Mouse (Mus musculus) heart, embryonic 10.5 days (tissue): ENCODE results near the gene Astn2. TPM values are rescaled to one million over a fixed set of nuclear protein-coding genes. Genes with fewer than 3 reads are reported as not detected.

ENCODE experiments used
- DNase-seq: peaks from one replicate; pipeline ENCODE4 v3.0.0-alpha.2; 2017; ENCODE audit warnings: low spot score
- H3K27ac ChIP-seq: fragments of 300-500 bp; sonication (generic); 2 replicates; pipeline ENCODE4 v1.5.1; 2016; ENCODE audit warnings: mild to moderate bottlenecking
- H3K27me3 ChIP-seq: fragments of 300-500 bp; sonication (generic); 2 replicates; pipeline ENCODE4 v1.6.1; 2016; ENCODE audit warnings: mild to moderate bottlenecking; ENCODE audit not compliant: poor library complexity, insufficient read depth, severe bottlenecking
- H3K36me3 ChIP-seq: fragments of 300-500 bp; sonication (generic); 2 replicates; pipeline ENCODE4 v1.6.1; 2016; ENCODE audit warnings: mild to moderate bottlenecking, moderate library complexity
- H3K4me1 ChIP-seq: fragments of 300-500 bp; sonication (generic); 2 replicates; pipeline ENCODE4 v1.6.1; 2016; ENCODE audit warnings: mild to moderate bottlenecking
- H3K4me3 ChIP-seq: fragments of 300-500 bp; sonication (generic); 2 replicates; pipeline ENCODE4 v1.5.1; 2016; ENCODE audit warnings: mild to moderate bottlenecking, moderate library complexity
- H3K9me3 ChIP-seq: fragments of 300-500 bp; sonication (generic); 2 replicates; pipeline ENCODE4 v1.6.1; 2016; ENCODE audit warnings: mild to moderate bottlenecking, moderate library complexity
- WGBS: fragments of 180-500 bp; shearing (Covaris S2); methylation state at CpG from one replicate; pipeline ENCODE4 v1.1.7; 2016; 5-methylcytosine and 5-hydroxymethylcytosine counted together
- polyA plus RNA-seq: library from polyadenylated mRNA; unstranded; fragments of >200 nt; fragmentation: Nextera tagmentation; extraction: Ambion mirVana; gene quantifications from 2 replicates; pipeline ENCODE4 v1.2.1, GENCODE M21; 2016

Gene Astn2
- polyA plus RNA-seq, 1 experiment from 2014 or later = 0.18 TPM

DNA sequence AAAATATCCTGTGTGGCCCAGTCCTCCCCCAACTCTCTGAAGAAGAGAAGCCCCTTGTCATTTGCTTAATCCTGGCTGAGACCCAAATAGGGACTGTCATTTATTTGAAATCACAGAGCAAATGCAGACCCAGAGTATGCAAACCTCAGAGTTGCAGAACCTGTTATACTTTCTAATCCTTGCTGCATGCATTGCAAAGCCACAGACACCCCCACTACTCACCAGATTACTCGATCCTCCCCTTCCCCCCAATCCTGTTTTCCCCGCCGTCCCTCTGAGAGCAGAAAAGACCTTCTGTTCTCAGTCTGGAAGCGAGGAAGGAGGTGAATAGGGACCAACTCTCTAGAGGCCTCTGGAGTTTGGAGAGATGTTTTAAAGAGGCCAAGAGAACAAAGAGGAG, 13.9 kb downstream of the Astn2 start:
- Histone ChIP-seq H3K27ac (no peak overlapping the region), H3K36me3 (no peaks in the 10 kb centered on the region), H3K4me3 (no peak overlapping the region), H3K9me3 (no peaks in the 10 kb centered on the region), H3K27me3 (no peaks in the 10 kb centered on the region), H3K4me1 (no peaks in the 10 kb centered on the region)
- 24% methylated on average over 4 of the region's 4 CpGs for WGBS
- no peak for DNase-seq

GRCm38 (mm10) chr4:66378586-66378985, 25.8 kb downstream of the Astn2 start:
- no peak for DNase-seq
- 33% methylated on average over 2 of the region's 2 CpGs for WGBS
- H3K27ac ChIP-seq = no peak overlapping the region
- no peaks in the 10 kb centered on the region for H3K27me3 ChIP-seq
- no peaks in the 10 kb centered on the region for H3K36me3 ChIP-seq
- no peaks in the 10 kb centered on the region for H3K9me3 ChIP-seq
- H3K4me3 ChIP-seq = no peak overlapping the region
- H3K4me1 ChIP-seq = no peaks in the 10 kb centered on the region

- Histone ChIP-seq H3K4me3 (no peak overlapping the region), H3K27me3 (no peaks in the 10 kb centered on the region), H3K27ac (no peak overlapping the region), H3K36me3 (no peaks in the 10 kb centered on the region), H3K9me3 (no peaks in the 10 kb centered on the region), H3K4me1 (no peaks in the 10 kb centered on the region)
- no peak for DNase-seq
- WGBS = 64% methylated on average over 3 of the region's 3 CpGs
Observed at GRCm38 (mm10) chr4:66370557-66371071, 33.8 kb downstream of the Astn2 start.

- Histone ChIP-seq H3K4me1 (no peaks in the 10 kb centered on the region), H3K36me3 (no peaks in the 10 kb centered on the region), H3K27me3 (no peaks in the 10 kb centered on the region), H3K27ac (no peak overlapping the region), H3K4me3 (no peak overlapping the region), H3K9me3 (no peaks in the 10 kb centered on the region)
- DNase-seq = no peak
- WGBS = 74% methylated on average over 1 of the region's 1 CpGs
Observed at GRCm38 (mm10) chr4:66365500-66365899, 38.9 kb downstream of the Astn2 start.

- H3K27me3 ChIP-seq = no peaks in the 10 kb centered on the region
- H3K9me3 ChIP-seq = no peaks in the 10 kb centered on the region
- DNase-seq = no peak
- H3K27ac ChIP-seq = no peak overlapping the region
- H3K36me3 ChIP-seq = no peaks in the 10 kb centered on the region
- H3K4me3 ChIP-seq = no peak overlapping the region
- H3K4me1 ChIP-seq = no peaks in the 10 kb centered on the region
- 77% methylated on average over 2 of the region's 2 CpGs for WGBS
Observed at GRCm38 (mm10) chr4:66344632-66345031, 59.8 kb downstream of the Astn2 start.

- DNase-seq = no peak
- H3K4me1 ChIP-seq = no peaks in the 10 kb centered on the region
- H3K4me3 ChIP-seq = no peak overlapping the region
- H3K27me3 ChIP-seq = no peaks in the 10 kb centered on the region
- no peaks in the 10 kb centered on the region for H3K36me3 ChIP-seq
- no peak overlapping the region for H3K27ac ChIP-seq
- H3K9me3 ChIP-seq = no peaks in the 10 kb centered on the region
- 76% methylated on average over 3 of the region's 3 CpGs for WGBS
Observed at GRCm38 (mm10) chr4:66337443-66337842, 67.0 kb downstream of the Astn2 start.

DNA sequence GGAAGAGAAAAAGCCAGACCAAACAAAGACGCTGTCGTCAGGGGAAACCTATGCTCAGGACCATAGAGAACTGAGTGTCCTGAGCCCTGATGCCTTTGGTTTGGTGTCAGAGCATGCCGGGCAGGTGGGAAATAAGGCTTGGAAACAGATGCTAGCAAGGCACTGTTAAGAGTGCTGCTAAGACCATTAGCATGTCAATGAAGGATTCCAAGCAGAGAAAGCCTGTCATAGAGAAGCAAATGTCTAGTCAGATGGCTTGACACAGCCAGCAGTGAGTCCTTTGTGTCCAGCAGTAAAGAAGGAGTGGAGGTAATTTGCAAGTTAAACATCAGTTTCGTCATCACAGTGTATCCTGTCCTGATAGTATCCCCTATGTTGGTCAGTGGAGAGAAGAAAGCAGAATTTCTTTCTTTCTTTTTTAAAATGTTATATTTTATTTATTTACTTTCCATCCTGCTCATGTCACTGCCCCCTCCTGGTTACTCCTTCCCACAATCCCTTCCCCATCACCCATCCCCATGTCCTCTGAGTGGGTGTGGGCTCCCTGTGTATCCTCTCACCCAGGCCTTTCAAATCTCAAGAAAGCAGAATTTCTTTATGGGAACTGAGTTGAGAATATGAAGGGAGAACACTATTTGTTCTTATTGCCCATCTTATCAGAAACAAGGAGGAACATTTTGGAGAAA, 73.7 kb downstream of the Astn2 start:
- Histone ChIP-seq H3K27me3 (no peaks in the 10 kb centered on the region), H3K4me3 (no peak overlapping the region), H3K9me3 (no peaks in the 10 kb centered on the region), H3K4me1 (no peaks in the 10 kb centered on the region), H3K27ac (no peak overlapping the region), H3K36me3 (no peaks in the 10 kb centered on the region)
- WGBS = 31% methylated on average over 4 of the region's 4 CpGs
- DNase-seq = no peak

GRCm38 (mm10) chr4:66321051-66321450, 83.4 kb downstream of the Astn2 start:
- no peak for DNase-seq
- Histone ChIP-seq H3K36me3 (no peaks in the 10 kb centered on the region), H3K4me1 (no peaks in the 10 kb centered on the region), H3K4me3 (no peak overlapping the region), H3K9me3 (no peaks in the 10 kb centered on the region), H3K27ac (no peak overlapping the region), H3K27me3 (no peaks in the 10 kb centered on the region)
- 79% methylated on average over 2 of the region's 2 CpGs for WGBS

GRCm38 (mm10) chr4:66314806-66315484, 89.5 kb downstream of the Astn2 start:
- no peaks in the 10 kb centered on the region for H3K4me1 ChIP-seq
- H3K36me3 ChIP-seq = no peaks in the 10 kb centered on the region
- WGBS = 51% methylated on average over 8 of the region's 8 CpGs
- H3K4me3 ChIP-seq = no peak overlapping the region
- DNase-seq = no peak
- no peaks in the 10 kb centered on the region for H3K27me3 ChIP-seq
- H3K27ac ChIP-seq = no peak overlapping the region
- H3K9me3 ChIP-seq = no peaks in the 10 kb centered on the region

DNA sequence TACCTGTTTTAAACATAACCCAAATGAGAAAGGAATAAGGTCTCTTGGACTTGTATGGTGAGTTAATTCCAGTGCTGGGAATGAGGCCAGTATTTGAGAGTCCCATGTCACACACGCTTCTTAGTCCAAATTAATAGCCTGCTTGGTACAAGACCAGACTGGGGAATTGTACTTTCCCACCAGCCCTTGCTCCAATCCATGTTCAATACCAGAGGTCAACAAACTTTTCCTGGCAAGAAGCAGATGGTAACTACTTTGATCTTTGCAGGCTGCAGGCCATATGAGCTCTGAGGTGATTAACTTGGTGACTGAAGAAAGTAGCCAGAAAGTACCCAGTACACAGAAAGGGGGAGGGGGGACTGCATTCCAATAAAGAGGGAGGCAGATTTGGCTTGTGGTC, 91.7 kb downstream of the Astn2 start:
- no peaks in the 10 kb centered on the region for H3K9me3 ChIP-seq
- no peak overlapping the region for H3K4me3 ChIP-seq
- 76% methylated on average over 1 of the region's 1 CpGs for WGBS
- H3K27ac ChIP-seq = no peak overlapping the region
- H3K4me1 ChIP-seq = no peaks in the 10 kb centered on the region
- H3K36me3 ChIP-seq = no peaks in the 10 kb centered on the region
- H3K27me3 ChIP-seq = no peaks in the 10 kb centered on the region
- no peak for DNase-seq

GRCm38 (mm10) chr4:66310315-66311020, 93.9 kb downstream of the Astn2 start:
- no peaks in the 10 kb centered on the region for H3K27me3 ChIP-seq
- DNase-seq = no peak
- H3K4me3 ChIP-seq = no peak overlapping the region
- WGBS = 81% methylated on average over 7 of the region's 7 CpGs
- H3K27ac ChIP-seq = no peak overlapping the region
- no peaks in the 10 kb centered on the region for H3K9me3 ChIP-seq
- H3K36me3 ChIP-seq = no peaks in the 10 kb centered on the region
- no peaks in the 10 kb centered on the region for H3K4me1 ChIP-seq

DNA sequence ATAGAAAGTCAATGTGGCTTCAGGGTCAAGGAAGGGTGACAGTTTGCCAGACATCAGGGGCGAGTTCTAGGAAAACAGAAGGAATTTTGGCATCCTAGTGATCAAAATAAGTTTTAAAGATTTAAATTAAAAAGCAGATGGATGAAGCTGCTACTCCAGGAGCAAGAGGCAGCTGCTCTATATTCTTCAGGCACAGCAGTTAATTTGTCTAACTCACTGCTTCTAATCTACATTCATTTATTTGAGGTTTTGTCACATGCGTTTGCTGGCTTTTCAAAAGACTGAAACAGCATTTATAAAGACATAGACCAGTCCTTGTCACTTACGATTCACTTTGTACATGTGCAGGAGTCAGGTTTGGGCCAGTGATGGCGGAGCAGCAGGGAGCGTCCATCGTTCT, 98.0 kb downstream of the Astn2 start:
- Histone ChIP-seq H3K27ac (no peak overlapping the region), H3K36me3 (no peaks in the 10 kb centered on the region), H3K27me3 (no peaks in the 10 kb centered on the region), H3K4me1 (no peaks in the 10 kb centered on the region), H3K9me3 (no peaks in the 10 kb centered on the region), H3K4me3 (no peak overlapping the region)
- DNase-seq = no peak
- 66% methylated on average over 6 of the region's 6 CpGs for WGBS

DNA sequence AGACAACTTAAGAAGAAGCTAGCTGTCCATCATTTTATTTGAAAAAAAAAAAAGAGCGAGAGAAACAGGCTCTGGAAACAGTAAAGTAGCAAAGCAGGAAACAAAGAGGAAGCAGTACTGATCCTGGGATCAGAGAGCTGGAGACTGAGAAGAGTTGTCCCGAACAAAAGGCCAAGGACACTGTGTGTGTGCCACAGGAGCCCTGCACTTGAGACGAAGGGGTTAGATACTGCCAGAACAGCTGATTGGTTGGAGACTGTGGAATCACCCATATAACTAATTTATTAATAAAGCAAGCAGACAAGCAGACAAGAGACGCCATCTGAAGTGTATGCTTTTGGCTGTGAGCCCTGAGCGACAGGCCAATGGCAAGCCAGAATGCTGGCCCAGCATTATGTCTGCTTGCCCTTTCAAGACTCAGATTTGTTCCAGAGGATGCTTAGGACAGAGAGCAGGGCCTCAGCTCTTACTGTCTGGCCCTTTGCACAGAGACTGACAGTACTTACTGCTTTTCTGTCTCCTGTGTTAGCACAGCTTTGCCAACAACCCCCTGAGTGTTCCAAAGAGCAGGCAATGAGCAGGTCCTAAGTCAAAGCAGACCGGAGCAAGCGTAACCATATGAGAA, 101.6 kb downstream of the Astn2 start:
- WGBS = 72% methylated on average over 7 of the region's 7 CpGs

More for the DNA sequence above, 101.6 kb downstream of the Astn2 start:
- H3K4me3 ChIP-seq = no peak overlapping the region
- no peak overlapping the region for H3K27ac ChIP-seq
- H3K4me1 ChIP-seq = no peaks in the 10 kb centered on the region
- H3K27me3 ChIP-seq = no peaks in the 10 kb centered on the region
- H3K36me3 ChIP-seq = no peaks in the 10 kb centered on the region
- no peak for DNase-seq
- no peaks in the 10 kb centered on the region for H3K9me3 ChIP-seq
